Mouse (Mus musculus): ENCODE measurements at regions not wholly inside any gene's neighbourhood (a gene's known extent, or its start where the extent isn't known, plus 50 kb on each side); places are given as distances from the start of the nearest gene placed in this dataset.

DNA sequence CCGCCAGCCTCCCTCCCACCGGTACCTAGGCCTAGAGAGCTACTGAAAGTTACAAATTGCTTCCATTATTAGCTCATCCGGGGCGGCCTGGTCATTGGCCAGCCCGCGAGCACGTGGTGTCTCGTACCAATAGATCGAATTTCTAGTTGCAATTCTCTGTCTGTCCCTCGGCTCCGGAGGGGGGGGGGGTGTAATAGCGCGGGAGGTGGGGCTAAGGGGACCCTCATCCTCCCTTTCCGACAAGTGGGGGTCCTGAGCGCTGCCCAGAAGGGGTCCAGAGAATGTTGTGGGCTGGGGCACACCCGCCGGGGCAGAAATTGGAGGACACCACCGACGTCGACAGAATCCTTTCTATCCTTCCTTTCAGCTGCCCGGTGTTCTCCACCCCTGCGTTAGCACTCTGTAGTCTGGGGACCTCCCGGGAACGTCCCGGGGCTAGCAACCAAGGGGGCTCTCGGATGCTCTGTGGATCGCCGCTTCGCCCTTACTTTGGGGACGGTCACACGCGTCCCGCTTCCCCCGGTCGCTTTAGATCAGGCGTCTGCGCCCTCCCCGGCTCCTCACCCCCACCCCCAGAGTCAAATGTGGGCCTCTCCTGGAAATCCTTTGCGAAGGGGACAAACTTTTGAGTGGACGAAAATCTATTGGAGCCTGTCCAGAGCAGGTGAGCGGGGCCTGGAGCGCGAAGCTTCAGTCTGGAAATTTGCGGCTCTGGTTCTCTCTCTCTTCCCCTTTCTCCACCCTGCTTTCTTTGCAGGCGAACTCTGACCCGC is 64.6 kb downstream of the Smug1 start:
- no peaks in the 10 kb centered on the region for H3K9me3 ChIP-seq
- H3K4me2 ChIP-seq: peak overlapping the region; percentile 71
- H3K27me3 ChIP-seq: peaks cover 61% of the 10 kb centered on the region
- no peak; the same call in 1 of the 2 replicates for ATAC-seq (ENCODE audit: insufficient number of reproducible peaks, low FRiP score, low TSS enrichment, low read depth)
- no peak overlapping the region for H3K27ac ChIP-seq
- WGBS: 1% methylated on average over 46 of the region's 46 CpGs
- peak overlapping the region; percentile 46 for H3K4me3 ChIP-seq
- peaks cover 15% of the 10 kb centered on the region for H3K4me1 ChIP-seq
- peak overlapping the region; percentile 42 for H3K9ac ChIP-seq
- H3K36me3 ChIP-seq: no peaks in the 10 kb centered on the region

DNA sequence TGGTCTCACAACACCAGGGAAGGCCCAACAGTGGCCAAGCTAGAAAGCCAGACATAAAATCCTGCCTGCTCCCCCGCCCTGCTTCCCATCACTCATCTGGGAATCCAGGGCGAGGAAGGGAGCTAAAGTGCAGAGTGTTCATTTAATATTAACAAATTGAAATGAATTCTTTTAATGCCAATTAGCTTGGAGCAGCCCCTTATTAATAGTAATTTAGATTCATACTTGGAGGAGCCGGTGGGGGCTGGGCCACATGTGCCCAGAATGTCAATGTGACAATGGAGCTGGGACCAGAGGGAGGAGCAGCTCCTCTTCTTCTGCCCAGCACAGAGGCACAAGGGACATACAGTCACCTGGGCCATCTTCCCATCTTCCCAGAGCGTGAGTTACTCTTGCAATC is 66.8 kb downstream of the Smug1 start:
- Histone ChIP-seq H3K4me2 (no peak overlapping the region), H3K9ac (no peak overlapping the region), H3K9me3 (no peaks in the 10 kb centered on the region), H3K27ac (no peak overlapping the region), H3K36me3 (no peaks in the 10 kb centered on the region), H3K4me3 (no peak overlapping the region), H3K4me1 (peaks cover 15% of the 10 kb centered on the region), H3K27me3 (peaks cover 65% of the 10 kb centered on the region)
- no peak for ATAC-seq (ENCODE audit: insufficient number of reproducible peaks, low FRiP score, low TSS enrichment, low read depth)
- WGBS: 74% methylated on average over 4 of the region's 4 CpGs

DNA sequence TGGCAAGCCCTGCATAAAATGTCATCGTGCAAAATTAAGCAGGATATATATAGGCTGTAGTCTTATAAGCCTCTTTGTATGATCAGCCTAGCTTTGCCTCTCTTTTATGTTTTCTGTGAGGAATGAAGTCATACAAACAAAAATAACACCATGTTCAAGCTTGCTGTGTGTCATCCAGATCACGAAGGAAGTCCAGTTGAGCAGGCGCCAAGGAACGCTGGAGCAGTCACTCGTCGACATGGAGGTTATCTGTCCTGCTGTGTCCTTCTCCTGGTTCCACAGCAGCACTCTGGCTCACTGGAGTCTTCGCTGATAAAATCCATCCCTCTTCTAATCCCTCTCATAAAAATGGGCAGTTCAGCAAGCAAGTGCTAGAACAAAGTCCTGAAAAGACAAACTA is 72.4 kb downstream of the Smug1 start:
- H3K4me2 ChIP-seq: no peak overlapping the region
- peaks cover 34% of the 10 kb centered on the region for H3K27me3 ChIP-seq
- H3K27ac ChIP-seq: no peak overlapping the region
- H3K4me3 ChIP-seq: no peak overlapping the region
- H3K36me3 ChIP-seq: no peaks in the 10 kb centered on the region
- H3K9ac ChIP-seq: no peak overlapping the region
- no peaks in the 10 kb centered on the region for H3K9me3 ChIP-seq
- 57% methylated on average over 7 of the region's 7 CpGs for WGBS
- no peak for ATAC-seq (ENCODE audit: insufficient number of reproducible peaks, low FRiP score, low TSS enrichment, low read depth)
- peaks cover 27% of the 10 kb centered on the region for H3K4me1 ChIP-seq

DNA sequence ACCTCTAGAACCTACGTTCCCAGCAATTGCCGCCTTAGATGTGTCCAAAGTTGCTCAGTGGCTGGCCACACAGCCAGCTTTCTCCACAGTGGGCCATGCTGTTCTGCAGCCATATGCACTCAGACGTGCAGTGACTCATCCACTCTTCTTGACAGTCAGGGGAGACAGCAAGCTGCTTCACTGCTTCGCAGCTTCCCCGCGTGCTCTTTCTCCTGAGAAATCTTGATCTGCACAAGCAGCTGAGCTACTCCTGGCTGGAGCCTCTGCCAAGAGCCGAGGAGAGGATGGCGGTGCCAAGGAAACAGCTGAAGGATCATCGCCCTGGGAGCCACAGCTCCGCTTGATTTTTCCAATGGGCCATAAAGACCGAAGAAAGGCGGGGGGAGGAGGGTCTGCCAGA is 73.2 kb downstream of the Smug1 start:
- Histone ChIP-seq H3K27me3 (peaks cover 32% of the 10 kb centered on the region), H3K27ac (peak overlapping the region; percentile 29; the same call in 1 of the 2 replicates), H3K4me1 (peaks cover 30% of the 10 kb centered on the region), H3K36me3 (no peaks in the 10 kb centered on the region), H3K4me2 (no peak overlapping the region), H3K9me3 (no peaks in the 10 kb centered on the region), H3K9ac (no peak overlapping the region), H3K4me3 (no peak overlapping the region)
- WGBS: 39% methylated on average over 12 of the region's 12 CpGs
- no peak for ATAC-seq (ENCODE audit: insufficient number of reproducible peaks, low FRiP score, low TSS enrichment, low read depth)

DNA sequence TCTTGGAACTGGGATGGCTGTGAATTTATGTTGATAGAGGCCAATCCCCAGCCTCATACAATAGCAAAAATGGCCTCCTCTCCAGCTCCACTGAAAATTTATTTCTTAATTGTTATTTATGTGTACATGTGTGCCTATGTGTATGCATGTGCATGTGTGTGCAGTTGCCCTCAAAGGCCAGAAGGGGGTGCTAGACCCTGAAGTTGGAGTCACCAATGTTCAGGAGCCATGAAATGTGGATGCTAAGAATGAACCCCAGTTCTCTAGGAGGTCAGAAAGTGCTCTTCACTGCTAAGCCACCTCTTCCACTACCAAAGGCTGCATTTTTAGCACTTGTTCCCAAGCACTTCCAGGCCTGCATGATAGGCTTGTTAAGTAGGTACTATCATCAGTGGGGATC is 73.8 kb downstream of the Hoxc4 start:
- Histone ChIP-seq H3K9ac (no peak overlapping the region), H3K4me1 (peaks cover 30% of the 10 kb centered on the region), H3K27ac (no peak overlapping the region), H3K27me3 (peaks cover 31% of the 10 kb centered on the region; the same call in 1 of the 2 replicates), H3K9me3 (no peaks in the 10 kb centered on the region), H3K36me3 (no peaks in the 10 kb centered on the region), H3K4me2 (no peak overlapping the region), H3K4me3 (no peak overlapping the region)
- ATAC-seq (ENCODE audit: insufficient number of reproducible peaks, low FRiP score, low TSS enrichment, low read depth): no peak

DNA sequence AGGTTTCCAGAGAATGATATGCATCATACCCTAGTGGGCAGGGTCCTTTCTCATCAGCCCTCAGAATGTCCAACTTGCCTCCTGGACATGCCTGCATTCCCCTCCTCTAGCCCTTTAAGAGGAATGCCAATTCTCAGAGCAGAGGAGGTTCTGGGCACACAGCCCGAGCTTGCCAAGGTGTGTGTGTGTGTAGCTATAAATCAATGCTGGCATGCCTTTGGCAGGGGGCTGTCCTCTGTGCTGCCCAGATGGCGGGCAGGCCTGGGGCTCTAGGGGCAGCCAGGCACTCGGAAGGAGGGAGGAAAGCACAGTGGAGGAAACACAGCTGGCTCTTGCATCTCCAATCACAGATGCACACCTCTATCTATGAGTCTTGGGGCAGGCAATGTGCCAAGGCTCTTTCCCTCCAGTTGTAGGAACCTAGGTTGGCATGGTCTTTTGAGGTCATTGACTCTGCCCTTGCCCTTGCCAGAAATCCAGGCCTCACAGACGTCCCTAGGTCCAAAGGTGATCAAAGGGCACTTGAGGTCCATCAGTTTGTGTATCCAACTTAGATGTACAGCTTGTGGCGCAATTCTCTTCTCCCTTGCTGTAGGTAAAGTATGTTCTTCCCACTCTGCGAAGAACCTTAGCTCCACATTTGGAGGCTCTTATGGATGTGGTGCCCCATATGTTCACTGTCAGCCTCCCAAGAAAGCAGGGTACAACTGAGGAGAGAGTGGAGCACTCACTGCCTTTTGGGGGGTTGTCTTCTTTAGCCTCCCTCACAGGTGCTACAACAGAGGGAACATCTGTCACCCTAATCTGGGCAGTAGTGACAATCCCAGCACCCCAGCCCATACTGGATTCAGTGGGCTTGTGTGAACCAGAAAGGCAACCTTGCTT is 71.8 kb downstream of the Hoxc4 start:
- H3K9ac ChIP-seq: no peak overlapping the region
- H3K4me2 ChIP-seq: no peak overlapping the region
- 46% methylated on average over 6 of the region's 6 CpGs for WGBS
- H3K4me3 ChIP-seq: no peak overlapping the region
- no peaks in the 10 kb centered on the region for H3K36me3 ChIP-seq
- no peak overlapping the region for H3K27ac ChIP-seq
- H3K27me3 ChIP-seq: peaks cover 43% of the 10 kb centered on the region
- H3K4me1 ChIP-seq: peaks cover 50% of the 10 kb centered on the region
- no peak for ATAC-seq (ENCODE audit: insufficient number of reproducible peaks, low FRiP score, low TSS enrichment, low read depth)
- no peaks in the 10 kb centered on the region for H3K9me3 ChIP-seq

DNA sequence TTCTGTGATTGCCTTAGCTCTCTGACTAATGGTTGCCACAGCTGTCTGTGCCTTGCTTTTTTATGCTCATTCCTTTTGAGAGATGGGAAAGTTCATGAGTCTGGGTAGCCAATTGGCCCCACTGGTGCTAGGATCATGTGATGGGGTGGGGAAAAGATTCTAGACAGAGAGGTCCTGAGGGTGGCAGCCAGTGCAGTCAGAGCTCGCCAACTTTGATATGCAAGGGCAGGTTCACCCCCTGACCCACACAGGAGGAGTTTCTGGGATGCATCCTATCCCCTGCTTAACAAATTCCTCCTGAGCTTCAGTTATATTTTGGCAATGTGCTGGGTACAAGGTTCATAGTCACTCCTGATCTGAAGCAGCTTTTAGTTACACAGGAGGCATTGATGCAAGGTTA is 71.1 kb downstream of the Hoxc4 start:
- peaks cover 50% of the 10 kb centered on the region for H3K4me1 ChIP-seq
- H3K9me3 ChIP-seq: no peaks in the 10 kb centered on the region
- peaks cover 48% of the 10 kb centered on the region for H3K27me3 ChIP-seq

DNA sequence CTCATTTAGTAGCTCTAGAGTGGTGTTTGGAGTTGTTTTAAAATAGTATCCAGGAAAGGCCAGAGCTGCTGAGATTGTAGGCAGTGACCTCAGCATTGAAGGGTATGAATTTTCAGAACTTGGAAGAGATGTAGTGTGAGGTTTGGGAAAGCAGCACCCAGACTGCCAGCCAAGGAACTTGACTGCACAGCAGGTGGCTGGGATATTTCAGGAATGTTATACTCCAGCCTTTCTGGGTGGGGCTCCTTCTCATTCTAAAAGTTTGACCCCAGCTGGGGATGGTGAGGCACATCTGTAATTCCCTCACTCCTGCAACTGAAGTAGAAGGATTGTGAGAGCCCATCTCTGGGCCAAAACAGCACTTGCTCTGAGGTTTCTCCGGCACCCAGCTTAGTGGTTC is 70.7 kb downstream of the Hoxc4 start:
- Histone ChIP-seq H3K4me3 (no peak overlapping the region), H3K9me3 (no peaks in the 10 kb centered on the region), H3K4me1 (peaks cover 50% of the 10 kb centered on the region), H3K4me2 (no peak overlapping the region), H3K36me3 (no peaks in the 10 kb centered on the region), H3K27me3 (peaks cover 51% of the 10 kb centered on the region), H3K27ac (no peak overlapping the region), H3K9ac (no peak overlapping the region)
- 72% methylated on average over 1 of the region's 1 CpGs for WGBS
- no peak for ATAC-seq (ENCODE audit: insufficient number of reproducible peaks, low FRiP score, low TSS enrichment, low read depth)

More for the DNA sequence above, 71.1 kb downstream of the Hoxc4 start:
- Histone ChIP-seq H3K9ac (no peak overlapping the region), H3K4me3 (no peak overlapping the region), H3K27ac (no peak overlapping the region), H3K36me3 (no peaks in the 10 kb centered on the region), H3K4me2 (no peak overlapping the region)
- 71% methylated on average over 1 of the region's 1 CpGs for WGBS
- no peak for ATAC-seq (ENCODE audit: insufficient number of reproducible peaks, low FRiP score, low TSS enrichment, low read depth)

DNA sequence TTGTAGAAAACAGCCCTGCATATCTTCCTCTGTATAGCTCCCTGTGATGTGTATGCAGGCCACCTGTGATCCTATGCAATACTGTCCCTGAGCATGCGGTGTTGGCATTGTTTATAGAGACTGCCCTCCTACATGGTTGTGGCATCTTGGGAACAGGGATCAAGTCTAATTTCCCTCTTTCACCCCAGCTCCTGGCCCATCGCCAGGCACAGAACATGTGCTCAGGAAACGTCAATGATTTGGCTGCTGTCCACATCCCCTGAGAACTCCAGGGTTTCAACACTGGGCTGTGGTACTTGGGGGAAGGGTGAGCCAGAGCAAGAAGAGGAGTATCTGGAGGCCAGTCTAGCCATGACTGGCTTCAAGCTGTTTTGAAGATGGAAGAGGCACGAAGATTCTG is 68.5 kb downstream of the Hoxc4 start:
- H3K4me3 ChIP-seq: no peak overlapping the region
- peaks cover 45% of the 10 kb centered on the region for H3K4me1 ChIP-seq
- WGBS: 16% methylated on average over 4 of the region's 4 CpGs
- H3K9me3 ChIP-seq: no peaks in the 10 kb centered on the region
- H3K36me3 ChIP-seq: no peaks in the 10 kb centered on the region
- no peak for ATAC-seq (ENCODE audit: insufficient number of reproducible peaks, low FRiP score, low TSS enrichment, low read depth)
- H3K4me2 ChIP-seq: no peak overlapping the region
- H3K27ac ChIP-seq: peak overlapping the region; percentile 43; the same call in 1 of the 2 replicates
- no peak overlapping the region for H3K9ac ChIP-seq
- H3K27me3 ChIP-seq: peaks cover 67% of the 10 kb centered on the region

DNA sequence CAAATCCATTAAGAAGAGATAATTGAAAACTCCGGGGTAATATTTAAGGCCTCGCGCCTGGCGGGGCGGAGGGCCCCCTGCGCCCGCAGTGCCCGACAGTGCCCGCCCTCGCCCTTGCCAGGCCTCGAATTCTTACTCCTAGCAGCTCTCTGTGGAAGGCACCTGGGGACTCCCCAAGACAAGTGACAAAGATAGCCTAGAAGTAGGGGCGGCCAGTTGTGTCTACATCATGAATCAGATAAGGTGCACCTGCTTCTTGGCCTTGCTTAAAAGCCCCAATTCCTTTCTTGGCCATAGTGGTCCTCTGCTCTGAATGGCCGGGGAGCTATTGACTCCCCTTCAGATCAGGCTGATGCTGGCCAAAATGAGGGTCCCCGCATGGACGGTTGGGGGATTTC is 67.9 kb downstream of the Hoxc4 start:
- H3K9ac ChIP-seq: no peak overlapping the region
- peaks cover 45% of the 10 kb centered on the region for H3K4me1 ChIP-seq
- H3K27ac ChIP-seq: no peak overlapping the region
- H3K4me3 ChIP-seq: peak overlapping the region; percentile 37
- peaks cover 72% of the 10 kb centered on the region for H3K27me3 ChIP-seq
- H3K36me3 ChIP-seq: no peaks in the 10 kb centered on the region
- 17% methylated on average over 15 of the region's 15 CpGs for WGBS
- ATAC-seq (ENCODE audit: insufficient number of reproducible peaks, low FRiP score, low TSS enrichment, low read depth): no peak
- H3K4me2 ChIP-seq: peak overlapping the region; percentile 80
- no peaks in the 10 kb centered on the region for H3K9me3 ChIP-seq
